Mouse (Mus musculus) 3T3-L1 (cell line): ENCODE data around the gene Atp6v0c.
"Not testable (repeated sequence)": the region's sequence is repeated elsewhere in the genome, so short reads cannot be mapped to it uniquely, and the experiment has no call there.

Experiments used
- DNase-seq: peaks from one replicate; pipeline ENCODE4 v3.0.0-alpha.2; 2015; ENCODE audit warnings: low read depth, low spot score

The Atp6v0c gene

GRCm38 (mm10) chr17:24157121-24157520, 12.4 kb downstream of the Atp6v0c start:
- DNase-seq: no peak

GRCm38 (mm10) chr17:24156394-24156793, 13.1 kb downstream of the Atp6v0c start:
- DNase-seq: no peak

- no peak for DNase-seq
Observed at GRCm38 (mm10) chr17:24155742-24156141, 13.8 kb downstream of the Atp6v0c start.

- no peak for DNase-seq
Observed at GRCm38 (mm10) chr17:24154463-24154862, 15.0 kb downstream of the Atp6v0c start.

GRCm38 (mm10) chr17:24151890-24152563, 17.5 kb downstream of the Atp6v0c start:
- DNase-seq: peak; percentile 94

GRCm38 (mm10) chr17:24151382-24151781, 18.1 kb downstream of the Atp6v0c start:
- DNase-seq: no peak

- no peak for DNase-seq
Observed at GRCm38 (mm10) chr17:24150824-24151223, 18.7 kb downstream of the Atp6v0c start, which contains the start of gene Pdpk1. Gene Pdpk1 (minus strand): TSS chr17:24150924.

- no peak for DNase-seq
Observed at GRCm38 (mm10) chr17:24149421-24149820, 20.1 kb downstream of the Atp6v0c start.

GRCm38 (mm10) chr17:24142897-24143296, 26.6 kb downstream of the Atp6v0c start:
- DNase-seq: no peak

- DNase-seq: peak; percentile 95
Observed at GRCm38 (mm10) chr17:24141425-24141920, 28.0 kb downstream of the Atp6v0c start.

- DNase-seq: peak; percentile 57
Observed at GRCm38 (mm10) chr17:24140845-24141424, 28.6 kb downstream of the Atp6v0c start.

GRCm38 (mm10) chr17:24139968-24140367, 29.5 kb downstream of the Atp6v0c start:
- DNase-seq: no peak

- no peak for DNase-seq
Observed at GRCm38 (mm10) chr17:24139256-24139655, 30.2 kb downstream of the Atp6v0c start.

GRCm38 (mm10) chr17:24137226-24137880, 32.1 kb downstream of the Atp6v0c start:
- DNase-seq: no peak

- DNase-seq: no peak
Observed at GRCm38 (mm10) chr17:24134062-24134461, 35.4 kb downstream of the Atp6v0c start.

- not testable (repeated sequence) for DNase-seq
Observed at GRCm38 (mm10) chr17:24132919-24133318, 36.6 kb downstream of the Atp6v0c start.

GRCm38 (mm10) chr17:24131570-24131969, 37.9 kb downstream of the Atp6v0c start:
- DNase-seq: no peak

- DNase-seq: not testable (repeated sequence)
Observed at GRCm38 (mm10) chr17:24129246-24129645, 40.3 kb downstream of the Atp6v0c start.

- DNase-seq: no peak
Observed at GRCm38 (mm10) chr17:24127592-24127991, 41.9 kb downstream of the Atp6v0c start.

- DNase-seq: no peak
Observed at GRCm38 (mm10) chr17:24126801-24127200, 42.7 kb downstream of the Atp6v0c start.

GRCm38 (mm10) chr17:24119446-24119845, 50.1 kb downstream of the Atp6v0c start:
- peak; percentile 90 for DNase-seq
